Mouse (Mus musculus): ENCODE measurements around the gene Bex1. TPM values are rescaled to one million over a fixed set of nuclear protein-coding genes. Genes with fewer than 3 reads are reported as not detected.
"Not testable (repeated sequence)": the region's sequence is repeated elsewhere in the genome, so short reads cannot be mapped to it uniquely, and the experiment has no call there.

The Bex1 gene
- polyA plus RNA-seq (2012), result not detected in 2 replicates

- TF ChIP-seq GATA1 (IDR thresholded peaks at IDR 0.05; ENCODE audit: low read length), result not testable (repeated sequence)
These were observed at the start of gene Bex1, which contains the start of gene Tceal7 for GRCm38 (mm10) chrX:136214729-136215677. TSS of gene Bex1 (minus strand) at chrX:136215513. TSS of gene Tceal7 (plus strand) at chrX:136214779.

GRCm38 (mm10) chrX:136252023-136252729, 36.9 kb upstream of the Bex1 start:
- TF ChIP-seq GATA1 (IDR thresholded peaks at IDR 0.05; ENCODE audit: low read length), result no peak

GRCm38 (mm10) chrX:136249671-136250070, 34.4 kb upstream of the Bex1 start:
- no peak for TF ChIP-seq GATA1 (IDR thresholded peaks at IDR 0.05; ENCODE audit: low read length)

GRCm38 (mm10) chrX:136248811-136249210, 33.5 kb upstream of the Bex1 start:
- no peak for TF ChIP-seq GATA1 (IDR thresholded peaks at IDR 0.05; ENCODE audit: low read length)

- TF ChIP-seq GATA1 (IDR thresholded peaks at IDR 0.05; ENCODE audit: low read length), result no peak
These were observed 30.3 kb upstream of the Bex1 start for GRCm38 (mm10) chrX:136245521-136246071.

- TF ChIP-seq GATA1 (IDR thresholded peaks at IDR 0.05; ENCODE audit: low read length), result no peak
These were observed 29.4 kb upstream of the Bex1 start, which contains the start of gene Tceal9 for GRCm38 (mm10) chrX:136244574-136245229. TSS of gene Tceal9 (plus strand) at chrX:136245079.

- no peak for TF ChIP-seq GATA1 (IDR thresholded peaks at IDR 0.05; ENCODE audit: low read length)
These were observed 27.9 kb upstream of the Bex1 start for GRCm38 (mm10) chrX:136243181-136243580.

GRCm38 (mm10) chrX:136238118-136238517, 22.8 kb upstream of the Bex1 start:
- TF ChIP-seq GATA1 (IDR thresholded peaks at IDR 0.05; ENCODE audit: low read length), result no peak

- no peak for TF ChIP-seq GATA1 (IDR thresholded peaks at IDR 0.05; ENCODE audit: low read length)
These were observed 12.5 kb upstream of the Bex1 start for GRCm38 (mm10) chrX:136227768-136228167.

GRCm38 (mm10) chrX:136223714-136224113, 8.4 kb upstream of the Bex1 start:
- TF ChIP-seq GATA1 (IDR thresholded peaks at IDR 0.05; ENCODE audit: low read length), result no peak

GRCm38 (mm10) chrX:136216303-136216702, 990 bp upstream of the Bex1 start:
- no peak for TF ChIP-seq GATA1 (IDR thresholded peaks at IDR 0.05; ENCODE audit: low read length)

- TF ChIP-seq GATA1 (IDR thresholded peaks at IDR 0.05; ENCODE audit: low read length), result no peak
These were observed 1.9 kb downstream of the Bex1 start for GRCm38 (mm10) chrX:136213396-136213795.

- no peak for TF ChIP-seq GATA1 (IDR thresholded peaks at IDR 0.05; ENCODE audit: low read length)
These were observed 10.9 kb downstream of the Bex1 start for GRCm38 (mm10) chrX:136204406-136204805.

GRCm38 (mm10) chrX:136203664-136204066, 11.6 kb downstream of the Bex1 start, which contains the start of gene Tceal5:
TSS of gene Tceal5 (minus strand) at chrX:136203876.
- no peak for TF ChIP-seq GATA1 (IDR thresholded peaks at IDR 0.05; ENCODE audit: low read length)

- TF ChIP-seq GATA1 (IDR thresholded peaks at IDR 0.05; ENCODE audit: low read length), result no peak
These were observed 12.1 kb downstream of the Bex1 start for GRCm38 (mm10) chrX:136203257-136203656.
